Mouse (Mus musculus) erythroid progenitor cell, adult 5-6 weeks (primary cell): ENCODE measurements around the gene E130311K13Rik. TPM values are rescaled to one million over a fixed set of nuclear protein-coding genes. Genes with fewer than 3 reads are reported as not detected.

Experiments
- ATAC-seq: replicated peaks from 2 replicates; pipeline ENCODE4 v1.8.0; 2016; ENCODE audit warnings: moderate number of reproducible peaks, mild to moderate bottlenecking, moderate TSS enrichment, inconsistent platforms; ENCODE audit not compliant: poor library complexity, low FRiP score, severe bottlenecking
- total RNA-seq, 2 experiments: library from RNA; stranded (forward) in 1 of 2; stranded (reverse) in 1 of 2; fragments of 150-400 nt in 1 of 2; fragments of 186-747, 209-891 nt in 1 of 2; gene quantifications; 2 replicates each; pipeline versions ENCODE4 v1.2.3 to v1.2.4; 2015 to 2017; ENCODE audit warnings: low replicate concordance in 2 of 2

Gene E130311K13Rik
- total RNA-seq, 2 experiments from 2014 or later, result not detected

GRCm38 (mm10) chr3:63897177-63897576 lies 32.1 kb downstream of the E130311K13Rik start:
- no peak for ATAC-seq

DNA sequence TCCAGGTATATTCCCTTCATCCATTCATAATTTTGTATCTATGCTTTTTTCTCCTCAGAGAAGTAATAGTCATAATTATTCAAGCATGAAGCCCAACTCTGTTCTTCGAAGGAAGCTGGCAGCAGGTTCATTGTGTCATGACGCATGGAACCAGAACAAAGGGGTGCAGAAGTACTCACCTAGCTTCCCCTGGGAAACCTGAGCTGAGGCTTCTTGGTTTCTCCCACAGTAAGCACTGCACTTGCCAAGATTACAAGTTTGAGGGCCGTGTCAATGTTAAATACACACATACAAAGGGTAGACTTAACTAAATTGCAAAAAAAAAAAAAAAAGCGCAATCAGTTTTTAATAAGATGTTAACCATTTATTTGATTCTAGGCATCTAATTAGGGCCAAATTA lies 33.0 kb downstream of the E130311K13Rik start:
- ATAC-seq, result no peak

GRCm38 (mm10) chr3:63895786-63896185 lies 33.5 kb downstream of the E130311K13Rik start:
- ATAC-seq, result no peak

DNA sequence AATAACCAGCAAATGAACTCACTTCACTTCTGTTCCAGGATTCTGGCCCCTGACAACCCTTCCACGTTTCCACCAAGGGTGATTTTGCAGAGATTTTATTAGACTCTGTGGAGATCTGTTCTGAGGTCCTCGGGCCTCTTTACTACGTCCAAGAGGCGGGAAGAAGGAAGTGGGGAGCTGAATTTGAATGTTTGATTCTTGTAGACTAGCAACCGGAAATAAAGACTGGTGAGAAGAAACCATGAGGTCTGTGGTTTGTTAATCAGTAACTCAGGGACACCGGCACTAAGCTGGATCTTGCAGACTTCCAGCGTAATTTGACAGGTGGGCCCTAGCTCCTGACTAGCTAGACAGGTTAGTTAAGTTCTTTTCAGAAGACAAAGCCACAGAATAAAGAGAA lies 35.6 kb downstream of the E130311K13Rik start:
- ATAC-seq, result no peak

GRCm38 (mm10) chr3:63892154-63892553 lies 37.1 kb downstream of the E130311K13Rik start:
- no peak for ATAC-seq

DNA sequence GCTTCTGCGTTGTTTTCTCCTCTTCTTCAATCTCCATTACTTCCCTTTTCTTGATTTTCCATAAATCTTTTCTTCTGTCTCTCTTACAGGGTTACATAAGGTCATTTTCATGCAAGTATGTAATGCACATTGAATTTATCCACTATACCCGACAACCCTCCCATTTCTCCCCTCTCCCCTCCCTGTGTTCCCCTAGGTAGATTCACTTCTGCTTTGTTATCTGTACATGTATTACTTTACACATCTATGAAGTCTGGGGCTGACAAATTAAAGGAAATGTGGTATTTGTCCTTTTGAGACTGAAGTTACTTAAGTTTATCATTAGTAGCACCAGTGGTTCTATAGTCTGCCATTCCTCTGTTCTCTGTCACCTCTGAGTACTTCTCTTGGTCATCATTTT lies 48.2 kb downstream of the E130311K13Rik start:
- no peak for ATAC-seq

GRCm38 (mm10) chr3:63878995-63879666 lies 50.1 kb downstream of the E130311K13Rik start:
- no peak for ATAC-seq

GRCm38 (mm10) chr3:63872818-63873217 lies 56.5 kb downstream of the E130311K13Rik start:
- no peak for ATAC-seq

DNA sequence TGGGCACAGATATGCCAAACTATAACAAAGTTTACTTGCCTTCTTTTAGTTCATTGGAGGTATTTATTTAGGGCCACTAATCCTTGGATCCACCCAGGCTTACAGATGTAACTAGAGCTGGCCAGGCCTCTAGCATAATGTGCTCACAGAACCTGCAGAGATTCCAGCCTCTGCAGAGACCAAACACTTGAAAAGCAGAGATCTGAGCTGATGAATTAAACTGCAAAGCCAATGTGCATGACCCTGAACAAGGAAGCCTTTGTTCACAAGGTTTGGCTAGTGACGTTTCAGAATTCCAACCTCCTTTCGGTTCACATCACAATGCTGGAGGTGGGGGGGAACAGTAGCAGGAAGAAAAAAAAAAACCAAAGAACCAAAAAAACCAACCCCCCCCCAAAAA lies 58.0 kb downstream of the E130311K13Rik start:
- no peak for ATAC-seq

- no peak for ATAC-seq
Observed at GRCm38 (mm10) chr3:63868285-63868684, 61.0 kb downstream of the E130311K13Rik start.

DNA sequence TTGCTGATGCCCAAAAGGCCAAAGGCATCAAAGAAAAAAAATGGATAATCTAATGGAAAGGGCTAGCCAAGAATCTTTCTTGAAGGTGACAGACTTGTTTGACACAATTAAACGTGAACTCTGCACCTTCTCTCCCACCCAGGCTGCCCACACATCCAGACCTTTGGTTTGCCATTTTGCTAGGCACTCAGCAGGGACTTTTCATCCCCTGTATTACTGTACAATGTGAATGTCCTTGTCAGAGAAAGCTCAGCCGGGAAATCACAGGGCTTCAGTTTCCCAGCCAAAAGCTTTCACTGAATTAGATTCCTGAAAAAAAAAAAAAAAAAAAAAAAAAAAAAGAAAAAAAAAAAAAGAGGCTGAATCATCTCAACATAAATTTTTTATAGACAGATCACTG lies 64.2 kb downstream of the E130311K13Rik start:
- no peak for ATAC-seq

Other genes with a start within 250 kb of the E130311K13Rik start
- gene Plch1, start 30.0 kb downstream of the E130311K13Rik start, total RNA-seq (2015; ENCODE audit: low replicate concordance), result not detected in 2 replicates
- gene Plch1, start 30.0 kb downstream of the E130311K13Rik start, total RNA-seq (2017; ENCODE audit: low replicate concordance), result not detected in 2 replicates
- 5.9 and 9.7 TPM in 2 replicates for gene Slc33a1, start 35.3 kb upstream of the E130311K13Rik start, total RNA-seq (2015; ENCODE audit: low replicate concordance)
- gene Slc33a1, start 35.3 kb upstream of the E130311K13Rik start, total RNA-seq (2017; ENCODE audit: low replicate concordance), result 4.2 and 6.3 TPM in 2 replicates
- 12.3 and 13.4 TPM in 2 replicates for gene Gmps, start 46.6 kb upstream of the E130311K13Rik start, total RNA-seq (2015; ENCODE audit: low replicate concordance)
- gene Gmps, start 46.6 kb upstream of the E130311K13Rik start, total RNA-seq (2017; ENCODE audit: low replicate concordance), result 13.8 and 15.9 TPM in 2 replicates
- gene Vmn2r1, start 152.1 kb upstream of the E130311K13Rik start, total RNA-seq (2015; ENCODE audit: low replicate concordance), result 1.4 TPM in 1 of 2 replicates, not detected in the other
- gene Vmn2r1, start 152.1 kb upstream of the E130311K13Rik start, total RNA-seq (2017; ENCODE audit: low replicate concordance), result not detected in 2 replicates
- gene Vmn2r2, start 212.5 kb upstream of the E130311K13Rik start, total RNA-seq (2015; ENCODE audit: low replicate concordance), result not detected in 2 replicates
- not detected in 2 replicates for gene Vmn2r2, start 212.5 kb upstream of the E130311K13Rik start, total RNA-seq (2017; ENCODE audit: low replicate concordance)